ENCODE assay signal across 18 mouse cellular contexts in genomic region chr17:49047921-49048320, GRCm38 (mm10).
DNase-seq lines count a peak whose midpoint lies in the region; ATAC-seq and TF ChIP-seq lines count a peak whose summit lies in the region.
"Had no signal": no experiment of that assay in that cellular context is flagged by ENCODE, and none has a peak within 500 bp of the region (broad histone marks: within the 10 kb centered on the region; RNA-seq: fewer than 3 reads in every experiment).

No protein-coding gene starts in this region.

- DNase-seq in adrenal gland, adult 2 months: peak; percentile 54
- DNase-seq in adrenal gland, adult 18-20 months (ENCODE audit: low spot score in 2 of 2): no peak
- DNase-seq in limb, embryonic 14.5 days (ENCODE audit: low spot score): peak; percentile 25
- no peak for DNase-seq in limb, embryonic 10.5 days (ENCODE audit: low spot score)
- peak; percentile 91 for DNase-seq in kidney, postnatal 0 days (ENCODE audit: low spot score)
- no peak for DNase-seq in thymus, postnatal 25 days
- no peak for DNase-seq in spleen, postnatal 10 days (ENCODE audit: low spot score in 2 of 2)
- DNase-seq: cerebellum, adult 9-11 months; liver, postnatal 0 days; lung, postnatal 10 days; midbrain, embryonic 14.5 days; right cerebral cortex, postnatal 25 days; thymus, adult 2 months had no signal

- no peak overlapping the region for H3K9ac ChIP-seq in limb, embryonic 14.5 days (ENCODE audit: low read depth, low read length, severe bottlenecking)
- H3K9ac ChIP-seq in kidney, postnatal 0 days (ENCODE audit: low read depth, low read length): no peak overlapping the region
- no peak overlapping the region for H3K9ac ChIP-seq in intestine, embryonic 16.5 days (ENCODE audit: low read depth, low read length)
- H3K9ac ChIP-seq: liver, postnatal 0 days had no signal

- no peak overlapping the region for H3K4me2 ChIP-seq in limb, embryonic 14.5 days (replicated peaks; ENCODE audit: low read depth, low read length, severe bottlenecking)
- no peak overlapping the region for H3K4me2 ChIP-seq in kidney, postnatal 0 days (ENCODE audit: low read length)
- no peak overlapping the region for H3K4me2 ChIP-seq in intestine, embryonic 16.5 days (ENCODE audit: low read depth, low read length)
- H3K4me2 ChIP-seq: heart, embryonic 11.5 days had no signal

- H3K27ac ChIP-seq in limb, embryonic 14.5 days (replicated peaks; ENCODE audit: low read depth, low read length): no peak overlapping the region
- H3K27ac ChIP-seq in limb, embryonic 10.5 days: no peak overlapping the region
- no peak overlapping the region; the same call in 1 of the 2 replicates for H3K27ac ChIP-seq in kidney, postnatal 0 days
- H3K27ac ChIP-seq in intestine, embryonic 16.5 days (ENCODE audit: low read length): no peak overlapping the region
- H3K27ac ChIP-seq: layer of hippocampus, adult 2 months had no signal

- WGBS in limb, embryonic 14.5 days: 14% methylated on average over 4 of the region's 4 CpGs
- WGBS in limb, embryonic 10.5 days: 37% methylated on average over 4 of the region's 4 CpGs
- 16% methylated on average over 4 of the region's 4 CpGs for WGBS in kidney, postnatal 0 days
- WGBS in intestine, embryonic 16.5 days: 46% methylated on average over 4 of the region's 4 CpGs

- TF ChIP-seq POLR2A in limb, embryonic 14.5 days (IDR thresholded peaks at IDR 0.05; ENCODE audit: borderline replicate concordance, extremely low read depth, insufficient read depth, insufficient read length): no peak

- ATAC-seq in limb, embryonic 14.5 days (ENCODE audit: low FRiP score, low read depth): 0 out of 2 replicates have a peak, but pooled peaks have one; percentile 23
- peak; percentile 64 for ATAC-seq in kidney, postnatal 0 days (replicated peaks; ENCODE audit: low FRiP score, low read depth)
- ATAC-seq in intestine, embryonic 16.5 days: no peak
- ATAC-seq: liver, postnatal 0 days had no signal

- peaks cover 6% of the 10 kb centered on the region; the same call in 1 of the 2 replicates for H3K4me1 ChIP-seq in limb, embryonic 14.5 days (ENCODE audit: control insufficient read depth, insufficient read depth, low read length)
- peaks cover 13% of the 10 kb centered on the region for H3K4me1 ChIP-seq in limb, embryonic 10.5 days
- no peaks in the 10 kb centered on the region for H3K4me1 ChIP-seq in kidney, postnatal 0 days (replicated peaks; ENCODE audit: insufficient read depth, low read length)
- H3K4me1 ChIP-seq in intestine, embryonic 16.5 days (ENCODE audit: control insufficient read depth, insufficient read depth, low read length): no peaks in the 10 kb centered on the region; the same call in 1 of the 2 replicates

- no peak overlapping the region for H3K4me3 ChIP-seq in limb, embryonic 14.5 days (replicated peaks; ENCODE audit: low read length)
- no peak overlapping the region for H3K4me3 ChIP-seq in limb, embryonic 10.5 days
- no peak overlapping the region for H3K4me3 ChIP-seq in kidney, postnatal 0 days (replicated peaks; ENCODE audit: low read depth, low read length)
- H3K4me3 ChIP-seq in intestine, embryonic 16.5 days (ENCODE audit: low read length): no peak overlapping the region
- H3K4me3 ChIP-seq: layer of hippocampus, adult 2 months; myocyte had no signal

- H3K9me3 ChIP-seq in limb, embryonic 14.5 days (ENCODE audit: control insufficient read depth, low read length): no peaks in the 10 kb centered on the region
- H3K9me3 ChIP-seq in limb, embryonic 10.5 days (replicated peaks): no peaks in the 10 kb centered on the region
- H3K9me3 ChIP-seq in kidney, postnatal 0 days (replicated peaks; ENCODE audit: low read length): no peaks in the 10 kb centered on the region
- H3K9me3 ChIP-seq in intestine, embryonic 16.5 days (ENCODE audit: control insufficient read depth, low read length): no peaks in the 10 kb centered on the region

- H3K36me3 ChIP-seq in limb, embryonic 14.5 days (ENCODE audit: control insufficient read depth, insufficient read depth, low read length): no peaks in the 10 kb centered on the region
- H3K36me3 ChIP-seq in limb, embryonic 10.5 days: no peaks in the 10 kb centered on the region
- H3K36me3 ChIP-seq in kidney, postnatal 0 days (ENCODE audit: insufficient read depth, low read length): no peaks in the 10 kb centered on the region
- H3K36me3 ChIP-seq in intestine, embryonic 16.5 days (ENCODE audit: control insufficient read depth, insufficient read depth, low read length): no peaks in the 10 kb centered on the region

- 0 out of 2 replicates have a peak, but pooled peaks have one; percentile 4 for TF ChIP-seq CTCF in kidney, postnatal 0 days (IDR thresholded peaks at IDR 0.05; ENCODE audit: low read depth)

- no peaks in the 10 kb centered on the region for H3K27me3 ChIP-seq in limb, embryonic 14.5 days (ENCODE audit: control insufficient read depth, insufficient read depth, low read length)
- no peaks in the 10 kb centered on the region for H3K27me3 ChIP-seq in limb, embryonic 10.5 days (ENCODE audit: low read depth, poor library complexity, severe bottlenecking)
- H3K27me3 ChIP-seq in kidney, postnatal 0 days (ENCODE audit: insufficient read depth, low read length): no peaks in the 10 kb centered on the region
- no peaks in the 10 kb centered on the region for H3K27me3 ChIP-seq in intestine, embryonic 16.5 days (replicated peaks; ENCODE audit: control insufficient read depth, insufficient read depth, low read length)
- H3K27me3 ChIP-seq: CH12.LX had no signal

Comparison
In these comparisons a context has a peak if more than half of its experiments do, and no peak if none do; other contexts are left out.
1. DNase-seq: peak in adrenal gland, adult 2 months (single experiment), limb, embryonic 14.5 days (single experiment) and kidney, postnatal 0 days (single experiment); none in adrenal gland, adult 18-20 months (0 of 2), limb, embryonic 10.5 days (single experiment), thymus, postnatal 25 days (single experiment) and spleen, postnatal 10 days (0 of 2).